Comparison of ENCODE assay signal across 22 mouse cellular contexts in genomic region chr3:135859431-135859830, GRCm38 (mm10). TPM values are rescaled to one million over a fixed set of nuclear protein-coding genes. Genes with fewer than 3 reads are reported as not detected.
DNase-seq lines count a peak whose midpoint lies in the region; ATAC-seq lines count a peak whose summit lies in the region.
"Had no signal": no experiment of that assay in that cellular context is flagged by ENCODE, and none has a peak within 500 bp of the region (broad histone marks: within the 10 kb centered on the region; RNA-seq: fewer than 3 reads in every experiment).

No protein-coding gene starts in this region.

- 89% methylated on average over 5 of the region's 5 CpGs for WGBS in forebrain, embryonic 11.5 days
- 73% methylated on average over 5 of the region's 5 CpGs for WGBS in forebrain, embryonic 13.5 days

- H3K9me3 ChIP-seq in forebrain, embryonic 11.5 days (ENCODE audit: control insufficient read depth, low read length) = no peaks in the 10 kb centered on the region
- no peaks in the 10 kb centered on the region for H3K9me3 ChIP-seq in forebrain, embryonic 13.5 days (replicated peaks)
- H3K9me3 ChIP-seq: embryonic facial prominence, embryonic 15.5 days; heart, embryonic 13.5 days; midbrain, embryonic 15.5 days; neural tube, embryonic 13.5 days had no signal

- H3K4me2 ChIP-seq in forebrain, embryonic 11.5 days (ENCODE audit: low read depth, low read length, severe bottlenecking) = no peak overlapping the region
- no peak overlapping the region for H3K4me2 ChIP-seq in forebrain, embryonic 13.5 days
- H3K4me2 ChIP-seq: embryonic facial prominence, embryonic 15.5 days; heart, embryonic 13.5 days; midbrain, embryonic 15.5 days; neural tube, embryonic 13.5 days had no signal

- H3K9ac ChIP-seq in forebrain, embryonic 11.5 days (ENCODE audit: low read length) = no peak overlapping the region
- H3K9ac ChIP-seq in forebrain, embryonic 13.5 days = no peak overlapping the region
- H3K9ac ChIP-seq: embryonic facial prominence, embryonic 15.5 days; heart, embryonic 13.5 days; midbrain, embryonic 15.5 days; neural tube, embryonic 13.5 days had no signal

- H3K27me3 ChIP-seq in forebrain, embryonic 11.5 days (ENCODE audit: control insufficient read depth, insufficient read depth, low read length) = no peaks in the 10 kb centered on the region
- no peaks in the 10 kb centered on the region for H3K27me3 ChIP-seq in forebrain, embryonic 13.5 days
- H3K27me3 ChIP-seq: embryonic facial prominence, embryonic 15.5 days; heart, embryonic 13.5 days; midbrain, embryonic 15.5 days; neural tube, embryonic 13.5 days had no signal

- H3K4me1 ChIP-seq in forebrain, embryonic 11.5 days (replicated peaks; ENCODE audit: control insufficient read depth, insufficient read depth, low read length) = no peaks in the 10 kb centered on the region
- no peaks in the 10 kb centered on the region for H3K4me1 ChIP-seq in forebrain, embryonic 13.5 days
- H3K4me1 ChIP-seq: embryonic facial prominence, embryonic 15.5 days had no signal

- ATAC-seq in forebrain, embryonic 11.5 days (replicated peaks; ENCODE audit: low FRiP score) = 0 out of 2 replicates have a peak, but pooled peaks have one; percentile 16
- no peak for ATAC-seq in forebrain, embryonic 13.5 days
- ATAC-seq: midbrain, embryonic 15.5 days had no signal

- H3K36me3 ChIP-seq in forebrain, embryonic 11.5 days (ENCODE audit: control insufficient read depth, insufficient read depth, low read length) = no peaks in the 10 kb centered on the region
- H3K36me3 ChIP-seq in forebrain, embryonic 13.5 days (ENCODE audit: poor library complexity, severe bottlenecking) = no peaks in the 10 kb centered on the region
- H3K36me3 ChIP-seq: embryonic facial prominence, embryonic 15.5 days; midbrain, embryonic 15.5 days; neural tube, embryonic 13.5 days had no signal

- H3K4me3 ChIP-seq in forebrain, embryonic 11.5 days (ENCODE audit: low read depth, low read length) = no peak overlapping the region
- H3K4me3 ChIP-seq in forebrain, embryonic 13.5 days = no peak overlapping the region
- H3K4me3 ChIP-seq: embryonic facial prominence, embryonic 15.5 days; heart, adult 2 months; heart, embryonic 13.5 days; midbrain, embryonic 15.5 days; myocyte; neural tube, embryonic 13.5 days had no signal

- no peak overlapping the region for H3K27ac ChIP-seq in forebrain, embryonic 11.5 days (ENCODE audit: low read depth, low read length)
- no peak overlapping the region for H3K27ac ChIP-seq in forebrain, embryonic 13.5 days
- H3K27ac ChIP-seq: embryonic facial prominence, embryonic 15.5 days; heart, adult 2 months; heart, embryonic 13.5 days; midbrain, embryonic 15.5 days; neural tube, embryonic 13.5 days; stomach, postnatal 0 days had no signal

- no peak for DNase-seq in forebrain, embryonic 11.5 days (ENCODE audit: low spot score)
- peak; percentile 28 for DNase-seq in layer of hippocampus, adult 11-12 months (ENCODE audit: low spot score)
- no peak for DNase-seq in layer of hippocampus, postnatal 36 days
- peak; percentile 46 for DNase-seq in right cerebral cortex, adult 18-20 months
- DNase-seq in right cerebral cortex, postnatal 14 days = no peak
- DNase-seq in telencephalon, adult 2 months (ENCODE audit: low read depth, low spot score) = peak; percentile 66
- no peak for DNase-seq in kidney, postnatal 10 days
- DNase-seq: adrenal gland, postnatal 14 days; cerebellum, adult 9-10 months; gastrocnemius, postnatal 25 days; heart, adult 2 months; heart, postnatal 14 days; kidney, adult 11 months; lung, postnatal 4 days; retina, postnatal 1 day had no signal

RNA-seq across cellular contexts. Expression of gene Slc39a8, which starts 34.4 kb away (rescaled TPM):
- polyA plus RNA-seq in forebrain, embryonic 11.5 days (2014; fragmentation: Nextera tagmentation; extraction: Ambion mirVana) = 21.2 and 22.4 TPM in 2 replicates
- polyA plus RNA-seq in forebrain, embryonic 13.5 days (2015; fragmentation: Nextera tagmentation; extraction: Ambion mirVana) = 5.9 and 7.5 TPM in 2 replicates
- total RNA-seq in layer of hippocampus, postnatal 36 days (2021) = 1 to 10 TPM; 2.7 to 3.6 TPM

Comparison
In these comparisons a context has a peak if more than half of its experiments do, and no peak if none do; other contexts are left out.
1. DNase-seq: peak in layer of hippocampus, adult 11-12 months (single experiment), right cerebral cortex, adult 18-20 months (single experiment) and telencephalon, adult 2 months (single experiment); none in forebrain, embryonic 11.5 days (single experiment), layer of hippocampus, postnatal 36 days (0 of 2), right cerebral cortex, postnatal 14 days (single experiment) and kidney, postnatal 10 days (single experiment).